Mouse (Mus musculus): Measurements from ENCODE around the gene Nop2. TPM values are rescaled to one million over a fixed set of nuclear protein-coding genes. Genes with fewer than 3 reads are reported as not detected.

The Nop2 gene
- polyA plus RNA-seq, 1 experiment from 2014 or later, result 49.3 TPM

- Histone ChIP-seq H3K4me2 (ENCODE audit: low read length) (peak overlapping the region; percentile 98), H3K9ac (ENCODE audit: low read depth, low read length) (peak overlapping the region; percentile 92), H3K4me1 (ENCODE audit: control insufficient read depth, insufficient read depth, low read length) (peaks cover 38% of the 10 kb centered on the region), H3K9me3 (replicated peaks; ENCODE audit: control insufficient read depth, low read length, poor library complexity, severe bottlenecking) (no peaks in the 10 kb centered on the region), H3K27ac (ENCODE audit: low read length) (no peak overlapping the region), H3K27me3 (ENCODE audit: control insufficient read depth, insufficient read depth, low read depth, low read length) (no peaks in the 10 kb centered on the region), H3K36me3 (ENCODE audit: control insufficient read depth, insufficient read depth, low read length) (peaks cover 12% of the 10 kb centered on the region; the same call in 1 of the 2 replicates), H3K4me3 (ENCODE audit: low read depth, low read length) (peak overlapping the region; percentile 1; the same call in 1 of the 2 replicates)
- 77% methylated on average over 4 of the region's 4 CpGs for WGBS
- no peak for ATAC-seq
Observed at GRCm38 (mm10) chr6:125146797-125147196, 15.1 kb downstream of the Nop2 start.

- ATAC-seq, result no peak
- 61% methylated on average over 10 of the region's 10 CpGs for WGBS
- H3K4me2 ChIP-seq (ENCODE audit: low read length), result peak overlapping the region; percentile 98
- peaks cover 38% of the 10 kb centered on the region for H3K4me1 ChIP-seq (ENCODE audit: control insufficient read depth, insufficient read depth, low read length)
- H3K9me3 ChIP-seq (replicated peaks; ENCODE audit: control insufficient read depth, low read length, poor library complexity, severe bottlenecking), result no peaks in the 10 kb centered on the region
- peak overlapping the region; percentile 92 for H3K9ac ChIP-seq (ENCODE audit: low read depth, low read length)
- H3K27ac ChIP-seq (ENCODE audit: low read length), result no peak overlapping the region
- H3K4me3 ChIP-seq (ENCODE audit: low read depth, low read length), result peak overlapping the region; percentile 7; the same call in 1 of the 2 replicates
- no peaks in the 10 kb centered on the region for H3K27me3 ChIP-seq (ENCODE audit: control insufficient read depth, insufficient read depth, low read depth, low read length)
- peaks cover 11% of the 10 kb centered on the region; the same call in 1 of the 2 replicates for H3K36me3 ChIP-seq (ENCODE audit: control insufficient read depth, insufficient read depth, low read length)
Observed at GRCm38 (mm10) chr6:125147329-125147728, 15.6 kb downstream of the Nop2 start.

- Histone ChIP-seq H3K9ac (ENCODE audit: low read depth, low read length) (0 out of 2 replicates have a peak overlapping the region, but pooled peaks have one; percentile 23), H3K4me2 (ENCODE audit: low read length) (no peak overlapping the region; the same call in 1 of the 2 replicates), H3K4me1 (ENCODE audit: control insufficient read depth, insufficient read depth, low read length) (peaks cover 38% of the 10 kb centered on the region), H3K9me3 (replicated peaks; ENCODE audit: control insufficient read depth, low read length, poor library complexity, severe bottlenecking) (no peaks in the 10 kb centered on the region), H3K36me3 (ENCODE audit: control insufficient read depth, insufficient read depth, low read length) (peaks cover 19% of the 10 kb centered on the region), H3K27ac (ENCODE audit: low read length) (no peak overlapping the region), H3K4me3 (ENCODE audit: low read depth, low read length) (no peak overlapping the region), H3K27me3 (ENCODE audit: control insufficient read depth, insufficient read depth, low read depth, low read length) (no peaks in the 10 kb centered on the region)
- no peak for ATAC-seq
- 73% methylated on average over 17 of the region's 18 CpGs for WGBS
Observed at GRCm38 (mm10) chr6:125148251-125148925, 16.7 kb downstream of the Nop2 start.

GRCm38 (mm10) chr6:125148926-125149568, 17.3 kb downstream of the Nop2 start:
- 82% methylated on average over 16 of the region's 16 CpGs for WGBS
- no peak overlapping the region; the same call in 1 of the 2 replicates for H3K4me2 ChIP-seq (ENCODE audit: low read length)
- H3K9ac ChIP-seq (ENCODE audit: low read depth, low read length), result 0 out of 2 replicates have a peak overlapping the region, but pooled peaks have one; percentile 23
- no peaks in the 10 kb centered on the region for H3K9me3 ChIP-seq (replicated peaks; ENCODE audit: control insufficient read depth, low read length, poor library complexity, severe bottlenecking)
- peaks cover 21% of the 10 kb centered on the region for H3K36me3 ChIP-seq (ENCODE audit: control insufficient read depth, insufficient read depth, low read length)
- peaks cover 38% of the 10 kb centered on the region for H3K4me1 ChIP-seq (ENCODE audit: control insufficient read depth, insufficient read depth, low read length)
- ATAC-seq, result no peak
- H3K27ac ChIP-seq (ENCODE audit: low read length), result no peak overlapping the region
- H3K27me3 ChIP-seq (ENCODE audit: control insufficient read depth, insufficient read depth, low read depth, low read length), result no peaks in the 10 kb centered on the region
- no peak overlapping the region for H3K4me3 ChIP-seq (ENCODE audit: low read depth, low read length)

- 78% methylated on average over 7 of the region's 7 CpGs for WGBS
- no peak overlapping the region for H3K9ac ChIP-seq (ENCODE audit: low read depth, low read length)
Observed at GRCm38 (mm10) chr6:125149569-125149950, 17.9 kb downstream of the Nop2 start.

GRCm38 (mm10) chr6:125152212-125153017, 20.7 kb downstream of the Nop2 start:
- Histone ChIP-seq H3K36me3 (ENCODE audit: control insufficient read depth, insufficient read depth, low read length) (peaks cover 21% of the 10 kb centered on the region), H3K9me3 (replicated peaks; ENCODE audit: control insufficient read depth, low read length, poor library complexity, severe bottlenecking) (no peaks in the 10 kb centered on the region), H3K27ac (ENCODE audit: low read length) (no peak overlapping the region), H3K4me2 (ENCODE audit: low read length) (no peak overlapping the region), H3K27me3 (ENCODE audit: control insufficient read depth, insufficient read depth, low read depth, low read length) (no peaks in the 10 kb centered on the region), H3K4me1 (ENCODE audit: control insufficient read depth, insufficient read depth, low read length) (peaks cover 14% of the 10 kb centered on the region), H3K9ac (ENCODE audit: low read depth, low read length) (no peak overlapping the region), H3K4me3 (ENCODE audit: low read depth, low read length) (no peak overlapping the region)
- no peak for ATAC-seq
- 83% methylated on average over 22 of the region's 22 CpGs for WGBS

More at GRCm38 (mm10) chr6:125149569-125149950, 17.9 kb downstream of the Nop2 start:
- Histone ChIP-seq H3K4me1 (ENCODE audit: control insufficient read depth, insufficient read depth, low read length) (peaks cover 35% of the 10 kb centered on the region), H3K27me3 (ENCODE audit: control insufficient read depth, insufficient read depth, low read depth, low read length) (no peaks in the 10 kb centered on the region), H3K27ac (ENCODE audit: low read length) (no peak overlapping the region), H3K4me3 (ENCODE audit: low read depth, low read length) (no peak overlapping the region), H3K36me3 (ENCODE audit: control insufficient read depth, insufficient read depth, low read length) (peaks cover 21% of the 10 kb centered on the region), H3K4me2 (ENCODE audit: low read length) (no peak overlapping the region), H3K9me3 (replicated peaks; ENCODE audit: control insufficient read depth, low read length, poor library complexity, severe bottlenecking) (no peaks in the 10 kb centered on the region)
- no peak for ATAC-seq

- H3K36me3 ChIP-seq (ENCODE audit: control insufficient read depth, insufficient read depth, low read length), result peaks cover 21% of the 10 kb centered on the region
- H3K4me2 ChIP-seq (ENCODE audit: low read length), result no peak overlapping the region
- H3K4me3 ChIP-seq (ENCODE audit: low read depth, low read length), result no peak overlapping the region
- WGBS, result 87% methylated on average over 5 of the region's 5 CpGs
- no peak overlapping the region for H3K9ac ChIP-seq (ENCODE audit: low read depth, low read length)
- H3K27me3 ChIP-seq (ENCODE audit: control insufficient read depth, insufficient read depth, low read depth, low read length), result no peaks in the 10 kb centered on the region
- ATAC-seq, result no peak
- no peak overlapping the region for H3K27ac ChIP-seq (ENCODE audit: low read length)
- peaks cover 8% of the 10 kb centered on the region for H3K4me1 ChIP-seq (ENCODE audit: control insufficient read depth, insufficient read depth, low read length)
- H3K9me3 ChIP-seq (replicated peaks; ENCODE audit: control insufficient read depth, low read length, poor library complexity, severe bottlenecking), result no peaks in the 10 kb centered on the region
Observed at GRCm38 (mm10) chr6:125153018-125153389, 21.3 kb downstream of the Nop2 start.

GRCm38 (mm10) chr6:125153682-125154081, 22.0 kb downstream of the Nop2 start:
- ATAC-seq, result no peak
- 93% methylated on average over 4 of the region's 4 CpGs for WGBS
- Histone ChIP-seq H3K9me3 (replicated peaks; ENCODE audit: control insufficient read depth, low read length, poor library complexity, severe bottlenecking) (no peaks in the 10 kb centered on the region), H3K27me3 (ENCODE audit: control insufficient read depth, insufficient read depth, low read depth, low read length) (no peaks in the 10 kb centered on the region), H3K27ac (ENCODE audit: low read length) (no peak overlapping the region), H3K4me2 (ENCODE audit: low read length) (no peak overlapping the region), H3K4me1 (ENCODE audit: control insufficient read depth, insufficient read depth, low read length) (peaks cover under 1% of the 10 kb centered on the region; the same call in 1 of the 2 replicates), H3K36me3 (ENCODE audit: control insufficient read depth, insufficient read depth, low read length) (peaks cover 21% of the 10 kb centered on the region), H3K9ac (ENCODE audit: low read depth, low read length) (no peak overlapping the region), H3K4me3 (ENCODE audit: low read depth, low read length) (no peak overlapping the region)
